In genomic region chr2:91669326-91669725, GRCm38 (mm10) we compare ENCODE assay signal across 22 mouse cellular contexts. TPM values are rescaled to one million over a fixed set of nuclear protein-coding genes. Genes with fewer than 3 reads are reported as not detected.
"Had no signal": no experiment of that assay in that cellular context is flagged by ENCODE, and none has a peak within 500 bp of the region (broad histone marks: within the 10 kb centered on the region; RNA-seq: fewer than 3 reads in every experiment).

No protein-coding gene starts in this region.

- H3K27ac ChIP-seq: heart, embryonic 10.5 days; heart, embryonic 13.5 days; heart, embryonic 15.5 days; hindbrain, embryonic 13.5 days; hindbrain, embryonic 15.5 days; hindbrain, postnatal 0 days; kidney, postnatal 0 days; limb, embryonic 13.5 days; limb, embryonic 15.5 days; liver, embryonic 12.5 days; liver, embryonic 14.5 days had no signal

- H3K4me1 ChIP-seq: heart, embryonic 10.5 days; hindbrain, embryonic 13.5 days; hindbrain, embryonic 15.5 days; limb, embryonic 13.5 days; limb, embryonic 15.5 days; liver, embryonic 12.5 days had no signal

- H3K27me3 ChIP-seq: heart, embryonic 13.5 days; heart, embryonic 15.5 days; hindbrain, embryonic 13.5 days; hindbrain, embryonic 15.5 days; limb, embryonic 13.5 days; limb, embryonic 15.5 days; liver, embryonic 12.5 days had no signal

- DNase-seq: gastrocnemius, postnatal 14 days; gastrocnemius, postnatal 36 days; heart, adult 11 months; heart, postnatal 14 days; heart, postnatal 36 days; layer of hippocampus, adult 9-11 months; layer of hippocampus, postnatal 36 days; left cerebral cortex, postnatal 4 days; lung, adult 18-20 months had no signal

- H3K4me3 ChIP-seq: heart, embryonic 10.5 days; heart, embryonic 13.5 days; heart, embryonic 15.5 days; hindbrain, embryonic 13.5 days; hindbrain, embryonic 15.5 days; limb, embryonic 13.5 days; limb, embryonic 15.5 days; liver, embryonic 12.5 days had no signal

RNA-seq across cellular contexts. Expression of gene F2, which starts 33.1 kb away (rescaled TPM):
- total RNA-seq: heart, postnatal 36 days; hindbrain, postnatal 0 days; layer of hippocampus, adult 18-20 months had no signal
- polyA plus RNA-seq: hindbrain, embryonic 13.5 days; hindbrain, postnatal 0 days; kidney, embryonic 14.5 days had no signal
